Mouse (Mus musculus): ENCODE results near the gene Shroom4. TPM values are rescaled to one million over a fixed set of nuclear protein-coding genes. Genes with fewer than 3 reads are reported as not detected.

Shroom4 gene
- polyA plus RNA-seq, 1 experiment from 2014 or later = 1.5 TPM

- Histone ChIP-seq H3K4me1 (no peaks in the 10 kb centered on the region), H3K27me3 (replicated peaks) (no peaks in the 10 kb centered on the region), H3K9ac (replicated peaks) (no peak overlapping the region), H3K36me3 (no peaks in the 10 kb centered on the region), H3K4me3 (replicated peaks) (no peak overlapping the region), H3K9me3 (replicated peaks) (no peaks in the 10 kb centered on the region), H3K27ac (replicated peaks) (no peak overlapping the region), H3K4me2 (no peak overlapping the region)
- no peak for ATAC-seq (ENCODE audit: low FRiP score)
- 14% methylated on average over 2 of the region's 2 CpGs for WGBS
These were observed 254.4 kb downstream of the Shroom4 start for GRCm38 (mm10) chrX:6654024-6654423.

GRCm38 (mm10) chrX:6658820-6659324 lies 259.2 kb downstream of the Shroom4 start:
- Histone ChIP-seq H3K4me2 (no peak overlapping the region), H3K36me3 (no peaks in the 10 kb centered on the region), H3K9me3 (replicated peaks) (no peaks in the 10 kb centered on the region), H3K4me3 (replicated peaks) (no peak overlapping the region), H3K9ac (replicated peaks) (no peak overlapping the region), H3K4me1 (no peaks in the 10 kb centered on the region), H3K27ac (replicated peaks) (no peak overlapping the region), H3K27me3 (replicated peaks) (no peaks in the 10 kb centered on the region)
- WGBS = 100% methylated on average over 1 of the region's 1 CpGs
- ATAC-seq (ENCODE audit: low FRiP score) = no peak

Other genes with a start within 250 kb of the Shroom4 start
- 42.9 and 55.9 TPM in 2 replicates for gene Nudt10, start 226.8 kb upstream of the Shroom4 start, polyA plus RNA-seq (2015; fragmentation: Nextera tagmentation; extraction: Ambion mirVana)
- 0.05 and 0.09 TPM in 2 replicates for gene Bmp15, start 79.1 kb upstream of the Shroom4 start, polyA plus RNA-seq (2015; fragmentation: Nextera tagmentation; extraction: Ambion mirVana)

All from neural tube, embryonic 15.5 days (tissue).